In genomic region chr3:53042240-53042567, GRCm38 (mm10) we compare ENCODE assay signal across 8 mouse cellular contexts. TPM values are rescaled to one million over a fixed set of nuclear protein-coding genes. Genes with fewer than 3 reads are reported as not detected.
DNase-seq lines count a peak whose midpoint lies in the region; ATAC-seq and TF ChIP-seq lines count a peak whose summit lies in the region.

No protein-coding gene starts in this region.

- peak overlapping the region; percentile 67; the same call in 1 of the 2 replicates for H3K9ac ChIP-seq in limb, embryonic 15.5 days
- peak overlapping the region; percentile 83 for H3K9ac ChIP-seq in stomach, embryonic 16.5 days (ENCODE audit: low read length)

- no peaks in the 10 kb centered on the region for H3K36me3 ChIP-seq in megakaryocyte, embryonic 14.5 days (replicated peaks; ENCODE audit: low read length)
- H3K36me3 ChIP-seq in limb, embryonic 15.5 days = no peaks in the 10 kb centered on the region
- H3K36me3 ChIP-seq in stomach, embryonic 16.5 days (ENCODE audit: control insufficient read depth, insufficient read depth, low read length) = no peaks in the 10 kb centered on the region

- ATAC-seq in megakaryocyte, adult 5-6 weeks (ENCODE audit: poor library complexity, severe bottlenecking) = no peak
- no peak for ATAC-seq in limb, embryonic 15.5 days (ENCODE audit: insufficient number of reproducible peaks, low FRiP score, low TSS enrichment, low read depth)
- ATAC-seq in stomach, embryonic 16.5 days (ENCODE audit: insufficient read depth, low FRiP score) = no peak

- no peaks in the 10 kb centered on the region for H3K27me3 ChIP-seq in cerebellum, adult 2 months (ENCODE audit: control insufficient read depth, insufficient read depth, low read length)
- peaks cover 60% of the 10 kb centered on the region for H3K27me3 ChIP-seq in megakaryocyte, embryonic 14.5 days (replicated peaks)
- no peaks in the 10 kb centered on the region for H3K27me3 ChIP-seq in limb, embryonic 15.5 days
- H3K27me3 ChIP-seq in stomach, embryonic 16.5 days (ENCODE audit: control insufficient read depth, insufficient read depth, low read length) = no peaks in the 10 kb centered on the region

- peak overlapping the region; percentile 95 for H3K4me3 ChIP-seq in cerebellum, adult 2 months (replicated peaks; ENCODE audit: insufficient read depth, low read depth, low read length)
- peak overlapping the region; percentile 92 for H3K4me3 ChIP-seq in megakaryocyte, embryonic 14.5 days (replicated peaks)
- peak overlapping the region; percentile 79 for H3K4me3 ChIP-seq in limb, embryonic 15.5 days
- peak overlapping the region; percentile 78 for H3K4me3 ChIP-seq in stomach, embryonic 16.5 days (replicated peaks; ENCODE audit: low read length)

- 3% methylated on average over 9 of the region's 9 CpGs for WGBS in cerebellum, adult 2 months
- 13% methylated on average over 9 of the region's 9 CpGs for WGBS in limb, embryonic 15.5 days
- WGBS in stomach, embryonic 16.5 days = 19% methylated on average over 9 of the region's 9 CpGs

- DNase-seq in cerebellum, adult 2 months = peak in 1 of 2 experiments; percentile 70
- no peak for DNase-seq in cerebellum, postnatal 4 days (ENCODE audit: low spot score in 2 of 2)
- DNase-seq in layer of hippocampus, postnatal 25 days (ENCODE audit: extremely low spot score in 1 of 2, low spot score in 1 of 2) = no peak
- DNase-seq in testis, postnatal 10 days (ENCODE audit: low spot score) = no peak

- no peak for TF ChIP-seq POLR2A in cerebellum, adult 2 months (IDR thresholded peaks at IDR 0.05; ENCODE audit: borderline replicate concordance, insufficient read depth, low read length)

- H3K9me3 ChIP-seq in megakaryocyte, embryonic 14.5 days = 0 out of 2 replicates have a peak, but pooled peaks cover 4% of the 10 kb centered on the region
- H3K9me3 ChIP-seq in limb, embryonic 15.5 days = no peaks in the 10 kb centered on the region
- no peaks in the 10 kb centered on the region for H3K9me3 ChIP-seq in stomach, embryonic 16.5 days (replicated peaks; ENCODE audit: control insufficient read depth, low read length)

- TF ChIP-seq CTCF in cerebellum, adult 2 months (IDR thresholded peaks at IDR 0.05; ENCODE audit: borderline replicate concordance, insufficient read depth, low read depth, low read length) = peak; percentile 14; the same call in 1 of the 2 replicates

- H3K27ac ChIP-seq in cerebellum, adult 2 months (ENCODE audit: insufficient read depth, low read length) = peak overlapping the region; percentile 74
- peak overlapping the region; percentile 86 for H3K27ac ChIP-seq in limb, embryonic 15.5 days
- peak overlapping the region; percentile 74; the same call in 1 of the 2 replicates for H3K27ac ChIP-seq in stomach, embryonic 16.5 days (ENCODE audit: low read length)

- peak overlapping the region; percentile 82 for H3K4me2 ChIP-seq in limb, embryonic 15.5 days
- peak overlapping the region; percentile 74 for H3K4me2 ChIP-seq in stomach, embryonic 16.5 days (ENCODE audit: low read depth, low read length)

- H3K4me1 ChIP-seq in cerebellum, adult 2 months (ENCODE audit: control insufficient read depth, insufficient read depth, low read length) = peaks cover 4% of the 10 kb centered on the region; the same call in 1 of the 2 replicates
- H3K4me1 ChIP-seq in megakaryocyte, embryonic 14.5 days = peaks cover 31% of the 10 kb centered on the region
- peaks cover 27% of the 10 kb centered on the region for H3K4me1 ChIP-seq in limb, embryonic 15.5 days
- H3K4me1 ChIP-seq in stomach, embryonic 16.5 days (ENCODE audit: control insufficient read depth, insufficient read depth, low read length) = peaks cover 9% of the 10 kb centered on the region

RNA-seq across cellular contexts. Expression of gene Lhfp, which starts 0.9 kb away (rescaled TPM):
- polyA plus RNA-seq in cerebellum, adult 2 months (2012; rRNA removed) = 114 and 132 TPM in 2 replicates
- polyA plus RNA-seq in megakaryocyte, embryonic 14.5 days (2012; ENCODE audit: insufficient read depth, low replicate concordance) = 1.0 TPM in 1 of 2 replicates, not detected in the other
- total RNA-seq in megakaryocyte, adult 5-6 weeks (2015) = 0.41 and 0.51 TPM in 2 replicates
- total RNA-seq in megakaryocyte, adult 5-6 weeks (2017) = 0.16 and 0.33 TPM in 2 replicates
- polyA plus RNA-seq in limb, embryonic 15.5 days (2015; fragmentation: Nextera tagmentation; extraction: Ambion mirVana) = 104 and 109 TPM in 2 replicates
- 51.2 and 59.9 TPM in 2 replicates for polyA plus RNA-seq in stomach, embryonic 16.5 days (2015; fragmentation: Nextera tagmentation; extraction: Ambion mirVana)
- total RNA-seq in layer of hippocampus, postnatal 25 days (2021) = 10 to 100 TPM; 18.6 to 21.1 TPM

RNA-seq across cellular contexts. Expression of gene Cog6, which starts 25.2 kb away (rescaled TPM):
- polyA plus RNA-seq in cerebellum, adult 2 months (2012; rRNA removed) = 43.8 and 44.0 TPM in 2 replicates
- 3.8 and 19.6 TPM in 2 replicates for polyA plus RNA-seq in megakaryocyte, embryonic 14.5 days (2012; ENCODE audit: insufficient read depth, low replicate concordance)
- 17.4 and 18.4 TPM in 2 replicates for total RNA-seq in megakaryocyte, adult 5-6 weeks (2015)
- 23.2 and 24.7 TPM in 2 replicates for total RNA-seq in megakaryocyte, adult 5-6 weeks (2017)
- 49.6 and 50.6 TPM in 2 replicates for polyA plus RNA-seq in limb, embryonic 15.5 days (2015; fragmentation: Nextera tagmentation; extraction: Ambion mirVana)
- polyA plus RNA-seq in stomach, embryonic 16.5 days (2015; fragmentation: Nextera tagmentation; extraction: Ambion mirVana) = 46.8 and 48.5 TPM in 2 replicates
- 10 to 100 TPM; 32.0 to 35.9 TPM for total RNA-seq in layer of hippocampus, postnatal 25 days (2021)

Comparison
In these comparisons a context has a peak if more than half of its experiments do, and no peak if none do; other contexts are left out.
1. RNA of gene Lhfp, which starts 0.9 kb away (polyA plus RNA-seq): 114 to 132 TPM in cerebellum, adult 2 months, 104 to 109 TPM in limb, embryonic 15.5 days and 51.2 to 59.9 TPM in stomach, embryonic 16.5 days; 1.0 TPM in megakaryocyte, embryonic 14.5 days; every median in the first group is over 10 times any median in the second.
2. Peak in every context shown above with its lines, with median percentiles within 50 percentile points of each other: H3K27ac ChIP-seq and H3K4me3 ChIP-seq.